Mouse (Mus musculus) heart, embryonic 10.5 days (tissue): Measurements from ENCODE around the gene Ctla4. TPM values are rescaled to one million over a fixed set of nuclear protein-coding genes. Genes with fewer than 3 reads are reported as not detected.

Experiments used
- DNase-seq: peaks from one replicate; pipeline ENCODE4 v3.0.0-alpha.2; 2017; ENCODE audit warnings: low spot score
- H3K27ac ChIP-seq: fragments of 300-500 bp; sonication (generic); 2 replicates; pipeline ENCODE4 v1.5.1; 2016; ENCODE audit warnings: mild to moderate bottlenecking
- H3K27me3 ChIP-seq: fragments of 300-500 bp; sonication (generic); 2 replicates; pipeline ENCODE4 v1.6.1; 2016; ENCODE audit warnings: mild to moderate bottlenecking; ENCODE audit not compliant: poor library complexity, insufficient read depth, severe bottlenecking
- H3K36me3 ChIP-seq: fragments of 300-500 bp; sonication (generic); 2 replicates; pipeline ENCODE4 v1.6.1; 2016; ENCODE audit warnings: mild to moderate bottlenecking, moderate library complexity
- H3K4me1 ChIP-seq: fragments of 300-500 bp; sonication (generic); 2 replicates; pipeline ENCODE4 v1.6.1; 2016; ENCODE audit warnings: mild to moderate bottlenecking
- H3K4me3 ChIP-seq: fragments of 300-500 bp; sonication (generic); 2 replicates; pipeline ENCODE4 v1.5.1; 2016; ENCODE audit warnings: mild to moderate bottlenecking, moderate library complexity
- H3K9me3 ChIP-seq: fragments of 300-500 bp; sonication (generic); 2 replicates; pipeline ENCODE4 v1.6.1; 2016; ENCODE audit warnings: mild to moderate bottlenecking, moderate library complexity
- WGBS: fragments of 180-500 bp; shearing (Covaris S2); methylation state at CpG from one replicate; pipeline ENCODE4 v1.1.7; 2016; 5-methylcytosine and 5-hydroxymethylcytosine counted together
- polyA plus RNA-seq: library from polyadenylated mRNA; unstranded; fragments of >200 nt; fragmentation: Nextera tagmentation; extraction: Ambion mirVana; gene quantifications from 2 replicates; pipeline ENCODE4 v1.2.1, GENCODE M21; 2016

The Ctla4 gene
- polyA plus RNA-seq, 1 experiment from 2014 or later = not detected

GRCm38 (mm10) chr1:60909746-60910145, 22.9 kb downstream of the Ctla4 start:
- Histone ChIP-seq H3K9me3 (no peaks in the 10 kb centered on the region), H3K27ac (no peak overlapping the region), H3K4me3 (no peak overlapping the region), H3K4me1 (no peaks in the 10 kb centered on the region), H3K36me3 (no peaks in the 10 kb centered on the region), H3K27me3 (no peaks in the 10 kb centered on the region)
- DNase-seq = no peak
- 58% methylated on average over 1 of the region's 1 CpGs for WGBS

- H3K4me3 ChIP-seq = no peak overlapping the region
- WGBS = 61% methylated on average over 1 of the region's 1 CpGs
- H3K36me3 ChIP-seq = no peaks in the 10 kb centered on the region
- H3K4me1 ChIP-seq = no peaks in the 10 kb centered on the region
- H3K9me3 ChIP-seq = no peaks in the 10 kb centered on the region
- no peak overlapping the region for H3K27ac ChIP-seq
- H3K27me3 ChIP-seq = no peaks in the 10 kb centered on the region
- no peak for DNase-seq
These were observed 24.0 kb downstream of the Ctla4 start for GRCm38 (mm10) chr1:60910796-60911195.

DNA sequence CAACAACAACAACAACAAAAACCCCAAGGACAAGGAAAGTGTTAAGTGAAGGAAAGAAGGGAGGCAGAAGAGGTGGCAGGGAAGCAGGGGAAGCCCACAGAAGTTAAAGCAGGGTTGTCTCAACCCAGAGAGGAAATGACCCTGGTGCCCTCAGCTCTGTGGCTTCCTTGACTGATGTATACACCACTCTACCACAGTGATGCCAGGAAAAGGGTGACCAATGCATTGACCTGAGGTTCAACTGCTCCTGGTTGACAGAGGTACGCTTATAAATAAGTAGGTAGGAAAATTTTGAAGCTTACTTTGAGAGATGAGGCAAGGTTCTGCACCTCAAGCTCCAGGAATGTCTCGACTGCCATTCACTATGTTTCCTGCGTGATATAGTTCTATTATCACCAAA, 24.8 kb downstream of the Ctla4 start:
- DNase-seq = no peak
- H3K36me3 ChIP-seq = no peaks in the 10 kb centered on the region
- H3K9me3 ChIP-seq = no peaks in the 10 kb centered on the region
- WGBS = 88% methylated on average over 3 of the region's 3 CpGs
- no peaks in the 10 kb centered on the region for H3K27me3 ChIP-seq
- no peak overlapping the region for H3K27ac ChIP-seq
- no peak overlapping the region for H3K4me3 ChIP-seq
- no peaks in the 10 kb centered on the region for H3K4me1 ChIP-seq

GRCm38 (mm10) chr1:60913305-60913704, 26.5 kb downstream of the Ctla4 start:
- no peak overlapping the region for H3K4me3 ChIP-seq
- no peaks in the 10 kb centered on the region for H3K36me3 ChIP-seq
- H3K27ac ChIP-seq = no peak overlapping the region
- H3K9me3 ChIP-seq = no peaks in the 10 kb centered on the region
- WGBS = 82% methylated on average over 4 of the region's 4 CpGs
- no peaks in the 10 kb centered on the region for H3K27me3 ChIP-seq
- no peak for DNase-seq
- H3K4me1 ChIP-seq = no peaks in the 10 kb centered on the region

GRCm38 (mm10) chr1:60916281-60916781, 29.5 kb downstream of the Ctla4 start:
- Histone ChIP-seq H3K27me3 (no peaks in the 10 kb centered on the region), H3K27ac (no peak overlapping the region), H3K9me3 (no peaks in the 10 kb centered on the region), H3K4me1 (peaks cover 7% of the 10 kb centered on the region; the same call in 1 of the 2 replicates), H3K4me3 (no peak overlapping the region), H3K36me3 (no peaks in the 10 kb centered on the region)
- 59% methylated on average over 10 of the region's 10 CpGs for WGBS
- no peak for DNase-seq

DNA sequence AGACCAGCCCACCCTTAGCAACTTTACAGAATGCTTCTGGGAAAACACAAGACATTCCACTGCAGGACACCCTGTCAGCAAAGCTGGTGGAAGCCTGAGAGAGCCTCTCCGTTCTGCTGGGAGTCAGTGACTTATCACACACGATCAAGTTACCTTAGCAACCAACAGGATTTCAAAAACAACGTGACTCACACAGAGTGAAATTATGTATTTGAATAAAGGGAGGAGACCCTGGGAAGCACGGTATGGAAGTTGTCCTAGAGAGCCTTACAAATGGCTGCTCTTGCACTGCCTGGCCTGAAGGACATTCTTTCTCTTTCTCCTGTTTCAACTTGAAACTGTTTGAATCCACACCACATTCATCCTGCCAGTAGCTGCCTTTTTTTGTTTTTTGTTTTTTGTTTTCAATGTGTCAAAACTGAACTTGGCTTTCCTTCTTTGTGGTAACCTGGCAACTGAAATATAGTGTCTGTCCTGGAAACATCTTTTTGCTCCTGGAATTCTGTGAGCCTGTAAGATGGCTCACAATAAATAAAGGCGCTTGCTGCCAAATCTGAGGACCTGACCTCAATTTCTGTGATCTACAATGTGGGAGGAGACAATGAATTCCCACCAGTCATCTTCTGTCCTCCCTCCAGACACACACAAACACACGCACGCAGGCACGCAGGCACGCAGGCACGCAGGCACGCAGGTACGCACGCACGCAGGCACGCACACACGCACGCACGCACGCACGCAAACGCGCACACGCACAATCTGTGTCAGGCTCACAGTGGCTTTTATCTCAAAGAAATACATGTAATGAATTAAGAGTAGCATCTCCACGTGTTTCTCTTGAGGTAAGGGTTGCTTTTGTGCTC, 33.9 kb downstream of the Ctla4 start:
- no peak overlapping the region; the same call in 1 of the 2 replicates for H3K27ac ChIP-seq
- peaks cover 7% of the 10 kb centered on the region; the same call in 1 of the 2 replicates for H3K4me1 ChIP-seq
- no peaks in the 10 kb centered on the region for H3K9me3 ChIP-seq
- DNase-seq = no peak
- 81% methylated on average over 24 of the region's 24 CpGs for WGBS
- H3K27me3 ChIP-seq = no peaks in the 10 kb centered on the region
- H3K36me3 ChIP-seq = no peaks in the 10 kb centered on the region
- no peak overlapping the region for H3K4me3 ChIP-seq

- no peaks in the 10 kb centered on the region for H3K27me3 ChIP-seq
- no peaks in the 10 kb centered on the region for H3K9me3 ChIP-seq
- no peaks in the 10 kb centered on the region for H3K4me1 ChIP-seq
- no peak for DNase-seq
- H3K27ac ChIP-seq = no peak overlapping the region
- no peaks in the 10 kb centered on the region for H3K36me3 ChIP-seq
- no peak overlapping the region for H3K4me3 ChIP-seq
- WGBS = 86% methylated on average over 3 of the region's 3 CpGs
These were observed 42.2 kb downstream of the Ctla4 start for GRCm38 (mm10) chr1:60929036-60929435.

- Histone ChIP-seq H3K9me3 (no peaks in the 10 kb centered on the region), H3K27ac (no peak overlapping the region), H3K4me1 (no peaks in the 10 kb centered on the region), H3K4me3 (no peak overlapping the region), H3K27me3 (no peaks in the 10 kb centered on the region), H3K36me3 (no peaks in the 10 kb centered on the region)
- 75% methylated on average over 7 of the region's 7 CpGs for WGBS
- DNase-seq = no peak
These were observed 43.6 kb downstream of the Ctla4 start for GRCm38 (mm10) chr1:60930397-60930796.

DNA sequence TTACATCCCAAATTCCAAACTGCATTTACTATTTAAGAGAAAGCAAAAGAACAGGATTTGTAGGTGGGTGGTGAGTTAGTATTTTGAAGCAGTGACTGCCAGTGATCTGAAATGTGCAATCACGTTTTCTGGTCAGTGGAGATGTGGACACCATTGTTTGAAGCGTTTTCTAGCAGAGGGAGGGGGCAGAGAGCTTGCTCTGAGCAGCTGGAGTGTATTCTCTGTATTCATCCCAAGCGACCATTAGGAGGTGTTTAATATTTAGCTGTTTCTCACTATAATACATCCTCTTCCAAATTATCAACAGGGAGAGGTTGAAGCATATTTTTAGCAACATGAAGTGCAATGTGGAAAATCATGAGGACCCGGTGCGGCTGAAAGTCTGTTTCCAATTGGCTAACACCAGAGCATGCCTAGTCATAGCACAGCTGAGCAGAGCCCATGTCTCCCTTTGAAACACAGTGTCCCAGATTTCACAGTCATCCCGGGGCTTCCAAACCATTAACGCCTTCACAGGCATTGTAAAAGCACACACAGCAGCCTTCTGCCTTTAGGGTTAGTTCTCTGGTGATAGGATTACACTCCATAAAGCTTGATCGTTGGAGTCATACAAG, 49.3 kb downstream of the Ctla4 start:
- Histone ChIP-seq H3K36me3 (no peaks in the 10 kb centered on the region), H3K27ac (no peak overlapping the region), H3K9me3 (no peaks in the 10 kb centered on the region), H3K4me3 (no peak overlapping the region), H3K27me3 (no peaks in the 10 kb centered on the region), H3K4me1 (no peaks in the 10 kb centered on the region)
- no peak for DNase-seq
- 59% methylated on average over 8 of the region's 8 CpGs for WGBS

- H3K27me3 ChIP-seq = no peaks in the 10 kb centered on the region
These were observed 50.3 kb downstream of the Ctla4 start for GRCm38 (mm10) chr1:60936963-60937711.

GRCm38 (mm10) chr1:60938256-60938655, 51.5 kb downstream of the Ctla4 start:
- Histone ChIP-seq H3K27ac (no peak overlapping the region), H3K27me3 (no peaks in the 10 kb centered on the region), H3K4me3 (no peak overlapping the region), H3K9me3 (no peaks in the 10 kb centered on the region), H3K36me3 (no peaks in the 10 kb centered on the region), H3K4me1 (no peaks in the 10 kb centered on the region)
- DNase-seq = no peak
- WGBS = 75% methylated on average over 2 of the region's 2 CpGs

More at GRCm38 (mm10) chr1:60936963-60937711, 50.3 kb downstream of the Ctla4 start:
- no peak for DNase-seq
- Histone ChIP-seq H3K4me1 (no peaks in the 10 kb centered on the region), H3K9me3 (no peaks in the 10 kb centered on the region), H3K36me3 (no peaks in the 10 kb centered on the region), H3K27ac (no peak overlapping the region), H3K4me3 (no peak overlapping the region)
- 75% methylated on average over 6 of the region's 6 CpGs for WGBS

- Histone ChIP-seq H3K27me3 (no peaks in the 10 kb centered on the region), H3K36me3 (no peaks in the 10 kb centered on the region), H3K9me3 (no peaks in the 10 kb centered on the region), H3K27ac (no peak overlapping the region), H3K4me3 (no peak overlapping the region), H3K4me1 (no peaks in the 10 kb centered on the region)
- no peak for DNase-seq
- 78% methylated on average over 5 of the region's 5 CpGs for WGBS
These were observed 52.2 kb downstream of the Ctla4 start for GRCm38 (mm10) chr1:60938974-60939373.

GRCm38 (mm10) chr1:60940023-60940422, 53.2 kb downstream of the Ctla4 start:
- H3K4me3 ChIP-seq = no peak overlapping the region
- 84% methylated on average over 3 of the region's 3 CpGs for WGBS
- no peaks in the 10 kb centered on the region for H3K27me3 ChIP-seq
- no peak overlapping the region for H3K27ac ChIP-seq
- no peak for DNase-seq
- H3K36me3 ChIP-seq = no peaks in the 10 kb centered on the region
- H3K9me3 ChIP-seq = no peaks in the 10 kb centered on the region
- H3K4me1 ChIP-seq = no peaks in the 10 kb centered on the region
